Mouse (Mus musculus) forebrain, embryonic 10.5 days (tissue): ENCODE data around the gene Mrtfa. TPM values are rescaled to one million over a fixed set of nuclear protein-coding genes. Genes with fewer than 3 reads are reported as not detected.
A peak's percentile ranks its signal among the peaks of the same experiment; 100 is the strongest.

Source experiments
- DNase-seq: peaks from one replicate; pipeline ENCODE4 v3.0.0-alpha.2; 2017; ENCODE audit warnings: low spot score; ENCODE audit errors: extremely low spot score
- H3K27ac ChIP-seq: fragments of 300-500 bp; sonication (generic); 2 replicates; pipeline ENCODE4 v1.5.1; 2016; ENCODE audit warnings: mild to moderate bottlenecking
- H3K27me3 ChIP-seq: fragments of 300-500 bp; sonication (generic); 2 replicates; pipeline ENCODE4 v1.6.1; 2016; ENCODE audit warnings: mild to moderate bottlenecking; ENCODE audit not compliant: poor library complexity, severe bottlenecking
- H3K36me3 ChIP-seq: fragments of 300-500 bp; sonication (generic); replicated peaks from 2 replicates; pipeline ENCODE4 v1.6.1; 2016; ENCODE audit warnings: mild to moderate bottlenecking, moderate library complexity
- H3K4me1 ChIP-seq: fragments of 300-500 bp; sonication (generic); 2 replicates; pipeline ENCODE4 v1.6.1; 2016
- H3K4me3 ChIP-seq: fragments of 300-500 bp; sonication (generic); 2 replicates; pipeline ENCODE4 v1.5.1; 2016; ENCODE audit warnings: mild to moderate bottlenecking, moderate library complexity
- H3K9me3 ChIP-seq: fragments of 300-500 bp; sonication (generic); 2 replicates; pipeline ENCODE4 v1.6.1; 2016; ENCODE audit warnings: mild to moderate bottlenecking, moderate library complexity
- WGBS: fragments of 180-500 bp; shearing (Covaris S2); methylation state at CpG from one replicate; pipeline ENCODE4 v1.1.7; 2016; 5-methylcytosine and 5-hydroxymethylcytosine counted together
- polyA plus RNA-seq: library from polyadenylated mRNA; unstranded; fragments of >200 nt; fragmentation: Nextera tagmentation; extraction: Ambion mirVana; gene quantifications from 2 replicates; pipeline ENCODE4 v1.2.1, GENCODE M21; 2016

Gene Mrtfa
- polyA plus RNA-seq, 1 experiment from 2014 or later: 21.7 TPM

GRCm38 (mm10) chr15:81023842-81024241 lies 166.7 kb downstream of the Mrtfa start:
- H3K4me3 ChIP-seq: no peak overlapping the region
- peaks cover 42% of the 10 kb centered on the region for H3K36me3 ChIP-seq
- no peaks in the 10 kb centered on the region for H3K27me3 ChIP-seq
- peaks cover 20% of the 10 kb centered on the region for H3K4me1 ChIP-seq
- no peaks in the 10 kb centered on the region for H3K9me3 ChIP-seq
- H3K27ac ChIP-seq: no peak overlapping the region
- no peak for DNase-seq
- WGBS: 95% methylated on average over 9 of the region's 9 CpGs

- H3K27ac ChIP-seq: 0 out of 2 replicates have a peak overlapping the region, but pooled peaks have one; percentile 11
- peaks cover 56% of the 10 kb centered on the region for H3K36me3 ChIP-seq
- 93% methylated on average over 7 of the region's 7 CpGs for WGBS
- no peaks in the 10 kb centered on the region for H3K27me3 ChIP-seq
- DNase-seq: no peak
- H3K4me1 ChIP-seq: peaks cover 14% of the 10 kb centered on the region
- H3K9me3 ChIP-seq: no peaks in the 10 kb centered on the region
- H3K4me3 ChIP-seq: no peak overlapping the region
Observed at GRCm38 (mm10) chr15:81022437-81022836, 168.1 kb downstream of the Mrtfa start.

GRCm38 (mm10) chr15:81021377-81021776 lies 169.2 kb downstream of the Mrtfa start:
- Histone ChIP-seq H3K9me3 (no peaks in the 10 kb centered on the region), H3K4me1 (peaks cover 6% of the 10 kb centered on the region), H3K4me3 (no peak overlapping the region), H3K27ac (no peak overlapping the region), H3K36me3 (peaks cover 66% of the 10 kb centered on the region), H3K27me3 (no peaks in the 10 kb centered on the region)
- WGBS: 90% methylated on average over 6 of the region's 6 CpGs
- DNase-seq: no peak

DNA sequence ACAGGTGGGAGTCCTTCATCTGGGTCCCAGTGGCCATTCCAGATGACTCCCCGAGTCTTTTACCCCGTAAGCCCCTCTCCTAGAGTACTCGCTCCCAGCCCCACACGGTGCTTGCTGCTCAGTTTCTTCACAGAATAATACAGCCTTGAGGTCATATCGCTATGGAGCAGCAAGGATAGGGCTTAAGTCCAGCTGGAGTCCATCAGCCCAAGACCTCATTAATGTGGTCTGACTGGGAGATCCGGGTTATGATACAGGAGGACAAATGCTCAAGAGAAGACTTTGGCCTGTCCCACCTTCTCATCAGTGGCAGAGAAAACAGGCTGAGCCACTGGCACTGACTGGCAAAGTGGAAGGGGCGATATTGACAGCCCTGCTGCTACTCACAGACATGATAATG lies 173.2 kb downstream of the Mrtfa start:
- Histone ChIP-seq H3K36me3 (peaks cover 100% of the 10 kb centered on the region), H3K9me3 (no peaks in the 10 kb centered on the region), H3K27ac (no peak overlapping the region), H3K4me3 (no peak overlapping the region), H3K27me3 (no peaks in the 10 kb centered on the region), H3K4me1 (no peaks in the 10 kb centered on the region)
- 91% methylated on average over 7 of the region's 7 CpGs for WGBS
- no peak for DNase-seq

DNA sequence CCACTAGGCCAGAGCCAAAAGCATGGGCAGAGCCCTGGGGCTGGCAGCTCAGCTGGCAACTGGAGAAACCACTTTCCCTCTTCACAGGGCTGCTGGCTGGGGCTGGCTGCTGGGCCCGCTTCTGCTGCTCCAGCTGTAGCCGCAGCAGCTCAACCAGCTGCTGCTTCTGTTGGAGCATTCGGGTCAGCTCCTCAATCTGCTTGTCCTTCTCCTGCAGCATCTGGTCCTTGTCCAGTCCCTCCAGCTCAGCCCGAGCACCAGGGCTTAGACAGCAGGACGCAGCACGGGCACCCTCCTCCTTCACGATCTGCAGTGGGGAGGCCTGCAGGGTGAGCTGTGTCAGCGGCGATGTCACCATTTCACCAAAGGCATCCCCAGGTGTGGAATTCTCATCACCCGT lies 174.1 kb downstream of the Mrtfa start:
- H3K36me3 ChIP-seq: peaks cover 100% of the 10 kb centered on the region
- no peaks in the 10 kb centered on the region for H3K4me1 ChIP-seq
- no peak for DNase-seq
- no peaks in the 10 kb centered on the region for H3K9me3 ChIP-seq
- H3K27ac ChIP-seq: no peak overlapping the region
- no peaks in the 10 kb centered on the region for H3K27me3 ChIP-seq
- no peak overlapping the region for H3K4me3 ChIP-seq
- 94% methylated on average over 10 of the region's 10 CpGs for WGBS

DNA sequence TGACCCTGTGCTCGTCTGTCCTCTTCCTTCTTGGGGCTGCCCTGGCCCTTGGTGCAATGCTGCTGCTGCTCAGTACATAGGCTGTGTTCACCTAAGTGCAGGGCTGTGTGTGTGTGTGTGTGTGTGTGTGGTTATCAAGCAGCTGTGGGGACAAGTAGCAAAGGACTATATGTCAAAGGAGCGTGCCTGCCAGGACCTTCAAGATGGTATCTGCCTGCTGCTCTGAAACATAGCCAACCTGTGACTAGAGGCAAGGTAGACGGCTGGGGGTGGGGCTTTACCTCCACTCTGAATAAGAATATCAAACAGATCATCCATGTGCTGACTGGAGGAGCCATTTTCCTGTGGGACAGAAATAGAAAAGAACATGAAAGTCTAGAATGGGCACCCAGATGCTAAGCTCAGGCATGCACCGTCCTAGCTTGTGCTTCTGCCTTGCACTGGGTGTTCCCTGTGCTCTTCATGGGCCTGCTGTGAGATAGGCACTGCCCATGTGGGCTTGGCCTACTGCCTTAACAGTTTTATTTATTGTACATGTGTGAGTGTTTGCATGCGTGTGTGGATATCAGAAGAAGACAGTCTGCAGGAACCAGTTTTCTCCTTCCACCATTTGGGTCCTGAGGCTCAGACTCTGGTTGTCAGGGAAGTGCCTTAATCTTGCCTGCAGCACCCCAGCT lies 175.4 kb downstream of the Mrtfa start:
- no peaks in the 10 kb centered on the region for H3K4me1 ChIP-seq
- no peak for DNase-seq
- no peaks in the 10 kb centered on the region for H3K9me3 ChIP-seq
- H3K27ac ChIP-seq: no peak overlapping the region
- WGBS: 94% methylated on average over 5 of the region's 5 CpGs
- H3K4me3 ChIP-seq: no peak overlapping the region
- no peaks in the 10 kb centered on the region for H3K27me3 ChIP-seq
- peaks cover 100% of the 10 kb centered on the region for H3K36me3 ChIP-seq

DNA sequence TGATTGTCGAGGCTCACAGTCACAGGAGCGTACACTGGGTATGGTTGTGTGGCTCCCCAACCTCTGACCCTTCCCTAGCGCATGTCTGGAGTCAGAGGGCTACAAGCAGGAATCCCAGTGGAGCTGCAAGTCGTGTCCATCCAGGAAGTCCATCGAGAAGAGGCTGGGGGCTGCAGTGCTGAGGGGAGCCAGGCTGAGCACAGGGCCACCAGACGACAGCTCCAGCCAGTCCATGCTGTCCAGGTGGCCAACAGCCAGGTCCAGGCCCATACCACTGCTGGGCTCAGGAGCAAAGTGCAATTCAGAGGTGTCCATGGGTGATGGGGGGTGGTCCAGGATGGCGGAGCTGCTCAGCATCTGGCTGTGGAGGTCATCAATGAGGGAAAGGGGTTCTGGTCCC lies 177.4 kb downstream of the Mrtfa start:
- Histone ChIP-seq H3K36me3 (peaks cover 95% of the 10 kb centered on the region), H3K9me3 (no peaks in the 10 kb centered on the region), H3K4me1 (no peaks in the 10 kb centered on the region), H3K4me3 (no peak overlapping the region), H3K27me3 (no peaks in the 10 kb centered on the region), H3K27ac (no peak overlapping the region)
- no peak for DNase-seq
- 90% methylated on average over 7 of the region's 7 CpGs for WGBS

GRCm38 (mm10) chr15:81012359-81012758 lies 178.2 kb downstream of the Mrtfa start:
- WGBS: 88% methylated on average over 4 of the region's 4 CpGs
- DNase-seq: no peak
- H3K27me3 ChIP-seq: no peaks in the 10 kb centered on the region
- H3K27ac ChIP-seq: no peak overlapping the region
- no peak overlapping the region for H3K4me3 ChIP-seq
- no peaks in the 10 kb centered on the region for H3K9me3 ChIP-seq
- H3K36me3 ChIP-seq: peaks cover 89% of the 10 kb centered on the region
- no peaks in the 10 kb centered on the region for H3K4me1 ChIP-seq

DNA sequence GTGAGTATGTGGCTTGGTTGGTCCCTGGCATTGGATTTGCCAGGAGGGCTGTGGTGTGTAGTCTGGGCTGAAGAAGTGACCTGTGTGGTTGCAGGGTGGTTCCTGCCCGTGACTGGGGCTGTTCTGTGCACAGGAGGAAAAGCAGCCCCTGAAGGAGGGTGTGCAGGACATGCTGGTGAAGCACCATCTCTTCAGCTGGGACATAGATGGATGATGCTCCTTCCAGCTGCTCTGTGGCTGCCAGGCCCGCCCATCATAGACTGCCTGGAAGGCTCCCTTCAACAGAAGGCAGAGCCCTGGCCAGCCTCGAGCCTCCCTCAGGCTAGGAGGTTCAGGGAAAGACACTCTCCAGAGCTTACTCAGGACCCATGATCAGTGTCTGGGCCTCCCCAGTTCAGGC lies 179.0 kb downstream of the Mrtfa start:
- Histone ChIP-seq H3K27me3 (no peaks in the 10 kb centered on the region), H3K27ac (no peak overlapping the region), H3K4me3 (no peak overlapping the region), H3K36me3 (peaks cover 84% of the 10 kb centered on the region), H3K4me1 (no peaks in the 10 kb centered on the region), H3K9me3 (no peaks in the 10 kb centered on the region)
- DNase-seq: no peak
- WGBS: 89% methylated on average over 3 of the region's 3 CpGs

DNA sequence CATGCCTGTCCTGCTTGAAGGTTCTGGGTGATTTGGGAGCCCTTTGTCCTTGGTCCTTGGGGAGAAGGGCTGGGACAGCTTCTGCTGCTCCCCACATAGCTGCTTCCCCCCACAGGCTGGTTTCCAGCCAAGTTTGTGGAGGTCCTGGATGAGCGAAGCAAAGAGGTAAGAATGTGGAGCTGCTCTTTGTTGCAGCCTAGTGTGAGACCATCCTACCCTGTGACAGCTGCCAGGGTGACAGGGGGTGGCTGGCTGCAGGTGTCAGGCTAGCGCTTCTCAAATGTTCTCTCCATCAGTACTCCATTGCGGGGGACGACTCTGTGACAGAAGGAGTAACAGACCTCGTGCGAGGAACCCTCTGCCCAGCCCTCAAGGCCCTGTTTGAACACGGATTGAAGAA lies 180.4 kb downstream of the Mrtfa start:
- H3K27ac ChIP-seq: 0 out of 2 replicates have a peak overlapping the region, but pooled peaks have one; percentile 11

DNA sequence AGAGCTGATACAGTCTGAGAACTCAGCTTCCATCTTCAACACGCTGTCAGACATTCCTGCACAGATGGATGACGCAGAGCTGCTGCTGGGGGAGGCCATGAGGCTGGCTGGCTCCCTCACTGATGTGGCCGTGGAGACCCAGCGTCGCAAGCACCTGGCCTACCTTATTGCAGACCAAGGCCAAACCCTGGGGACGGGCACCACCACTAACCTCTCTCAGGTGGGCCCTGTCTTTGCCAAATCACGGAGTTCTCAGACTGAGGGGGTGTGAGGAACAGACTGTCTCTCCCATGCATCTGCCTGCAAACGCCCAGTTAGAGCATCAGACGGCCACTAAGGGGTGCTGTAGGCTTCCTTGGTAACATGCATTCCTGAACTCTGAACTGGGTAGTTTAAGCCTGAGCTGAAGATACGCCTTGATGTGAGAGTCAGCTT lies 181.9 kb downstream of the Mrtfa start:
- Histone ChIP-seq H3K4me1 (no peaks in the 10 kb centered on the region), H3K4me3 (no peak overlapping the region), H3K9me3 (no peaks in the 10 kb centered on the region), H3K27me3 (no peaks in the 10 kb centered on the region), H3K36me3 (peaks cover 67% of the 10 kb centered on the region), H3K27ac (no peak overlapping the region)
- no peak for DNase-seq
- WGBS: 69% methylated on average over 10 of the region's 10 CpGs

More for the DNA sequence above, 180.4 kb downstream of the Mrtfa start:
- H3K4me1 ChIP-seq: no peaks in the 10 kb centered on the region
- peaks cover 73% of the 10 kb centered on the region for H3K36me3 ChIP-seq
- H3K4me3 ChIP-seq: no peak overlapping the region
- DNase-seq: no peak
- H3K9me3 ChIP-seq: no peaks in the 10 kb centered on the region
- 86% methylated on average over 7 of the region's 7 CpGs for WGBS
- H3K27me3 ChIP-seq: no peaks in the 10 kb centered on the region

DNA sequence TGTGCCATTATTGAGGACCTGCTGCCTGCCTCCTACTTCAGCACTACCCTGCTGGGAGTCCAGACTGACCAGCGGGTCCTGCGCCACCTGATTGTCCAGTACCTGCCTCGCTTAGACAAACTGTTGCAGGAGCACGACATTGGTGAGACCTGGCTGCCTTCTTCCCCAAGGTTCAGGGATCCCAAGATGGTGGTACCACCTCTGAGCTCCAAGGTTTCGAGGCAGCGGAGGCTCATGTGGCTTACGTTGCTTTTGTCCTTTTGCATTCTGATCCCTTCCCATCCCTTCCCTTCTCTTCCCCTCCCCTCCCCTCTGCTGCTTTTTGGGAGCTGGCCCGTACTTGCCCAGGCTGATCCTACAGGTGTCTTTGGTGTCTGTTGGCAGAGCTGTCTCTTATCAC lies 182.7 kb downstream of the Mrtfa start:
- Histone ChIP-seq H3K9me3 (no peaks in the 10 kb centered on the region), H3K4me1 (no peaks in the 10 kb centered on the region), H3K36me3 (peaks cover 66% of the 10 kb centered on the region), H3K4me3 (no peak overlapping the region), H3K27ac (no peak overlapping the region), H3K27me3 (no peaks in the 10 kb centered on the region)
- 88% methylated on average over 8 of the region's 8 CpGs for WGBS
- DNase-seq: no peak

- 94% methylated on average over 9 of the region's 9 CpGs for WGBS
- Histone ChIP-seq H3K36me3 (peaks cover 64% of the 10 kb centered on the region), H3K4me3 (no peak overlapping the region), H3K9me3 (no peaks in the 10 kb centered on the region), H3K4me1 (no peaks in the 10 kb centered on the region), H3K27ac (no peak overlapping the region), H3K27me3 (no peaks in the 10 kb centered on the region)
- DNase-seq: no peak
Observed at GRCm38 (mm10) chr15:81007339-81007738, 183.2 kb downstream of the Mrtfa start.
